Mouse (Mus musculus): Measurements from ENCODE around the gene Rplp2.

Gene Rplp2

GRCm38 (mm10) chr7:141430585-141431240 is 16.5 kb upstream of the Rplp2 start:
- DNase-seq (ENCODE audit: low spot score): no peak

- DNase-seq (ENCODE audit: low spot score): no peak
Measured at GRCm38 (mm10) chr7:141431434-141432185, 15.6 kb upstream of the Rplp2 start.

GRCm38 (mm10) chr7:141432186-141432611 is 15.0 kb upstream of the Rplp2 start:
- DNase-seq (ENCODE audit: low spot score): no peak

- DNase-seq (ENCODE audit: low spot score): no peak
Measured at GRCm38 (mm10) chr7:141432741-141433516, 14.2 kb upstream of the Rplp2 start.

GRCm38 (mm10) chr7:141433517-141434400 is 13.4 kb upstream of the Rplp2 start:
- no peak for DNase-seq (ENCODE audit: low spot score)

- DNase-seq (ENCODE audit: low spot score): no peak
Measured at GRCm38 (mm10) chr7:141434464-141434863, 12.7 kb upstream of the Rplp2 start.

GRCm38 (mm10) chr7:141435129-141435855 is 11.9 kb upstream of the Rplp2 start:
- DNase-seq (ENCODE audit: low spot score): peak; percentile 59

GRCm38 (mm10) chr7:141435856-141436522 is 11.2 kb upstream of the Rplp2 start:
- no peak for DNase-seq (ENCODE audit: low spot score)

GRCm38 (mm10) chr7:141436523-141436892 is 10.7 kb upstream of the Rplp2 start:
- DNase-seq (ENCODE audit: low spot score): no peak

- DNase-seq (ENCODE audit: low spot score): peak; percentile 86
Measured at GRCm38 (mm10) chr7:141437178-141438120, 9.7 kb upstream of the Rplp2 start, which contains the start of gene Slc25a22. TSS of gene Slc25a22 (minus strand) at chr7:141437892.

- no peak for DNase-seq (ENCODE audit: low spot score)
Measured at GRCm38 (mm10) chr7:141438201-141438968, 8.8 kb upstream of the Rplp2 start.

GRCm38 (mm10) chr7:141439140-141439679 is 8.0 kb upstream of the Rplp2 start:
- no peak for DNase-seq (ENCODE audit: low spot score)

- DNase-seq (ENCODE audit: low spot score): no peak
Measured at GRCm38 (mm10) chr7:141439811-141440210, 7.4 kb upstream of the Rplp2 start.

- peak; percentile 83 for DNase-seq (ENCODE audit: low spot score)
Measured at GRCm38 (mm10) chr7:141440613-141441012, 6.6 kb upstream of the Rplp2 start.

GRCm38 (mm10) chr7:141441460-141441859 is 5.7 kb upstream of the Rplp2 start:
- DNase-seq (ENCODE audit: low spot score): no peak

- no peak for DNase-seq (ENCODE audit: low spot score)
Measured at GRCm38 (mm10) chr7:141442199-141442598, 5.0 kb upstream of the Rplp2 start.

GRCm38 (mm10) chr7:141443081-141443821 is 3.9 kb upstream of the Rplp2 start:
- peak; percentile 72 for DNase-seq (ENCODE audit: low spot score)
